Mouse (Mus musculus): ENCODE data around the gene Zcchc7. TPM values are rescaled to one million over a fixed set of nuclear protein-coding genes. Genes with fewer than 3 reads are reported as not detected.
A peak's percentile ranks its signal among the peaks of the same experiment; 100 is the strongest.

Zcchc7 gene
- polyA plus RNA-seq, 1 experiment from 2014 or later, result 24.7 TPM

- DNase-seq (ENCODE audit: extremely low spot score, low spot score), result no peak
- no peak overlapping the region for H3K27ac ChIP-seq
- H3K4me3 ChIP-seq, result no peak overlapping the region
- no peaks in the 10 kb centered on the region for H3K27me3 ChIP-seq (ENCODE audit: poor library complexity, severe bottlenecking)
- H3K9me3 ChIP-seq, result no peaks in the 10 kb centered on the region
- 89% methylated on average over 6 of the region's 6 CpGs for WGBS
- H3K4me1 ChIP-seq, result no peaks in the 10 kb centered on the region
- H3K36me3 ChIP-seq (replicated peaks), result peaks cover 13% of the 10 kb centered on the region
Measured at GRCm38 (mm10) chr4:44891344-44891743, 135.7 kb downstream of the Zcchc7 start.

GRCm38 (mm10) chr4:44905651-44906271, 150.1 kb downstream of the Zcchc7 start:
- WGBS, result 12% methylated on average over 11 of the region's 11 CpGs
- Histone ChIP-seq H3K4me1 (peaks cover 24% of the 10 kb centered on the region), H3K4me3 (peak overlapping the region; percentile 33), H3K36me3 (replicated peaks) (no peaks in the 10 kb centered on the region), H3K27me3 (ENCODE audit: poor library complexity, severe bottlenecking) (peaks cover 9% of the 10 kb centered on the region; the same call in 1 of the 2 replicates), H3K27ac (peak overlapping the region; percentile 44; the same call in 1 of the 2 replicates), H3K9me3 (no peaks in the 10 kb centered on the region)
- DNase-seq (ENCODE audit: extremely low spot score, low spot score), result peak; percentile 56

GRCm38 (mm10) chr4:44906399-44906798, 150.7 kb downstream of the Zcchc7 start:
- Histone ChIP-seq H3K4me1 (peaks cover 24% of the 10 kb centered on the region), H3K27me3 (ENCODE audit: poor library complexity, severe bottlenecking) (peaks cover 9% of the 10 kb centered on the region; the same call in 1 of the 2 replicates), H3K27ac (no peak overlapping the region), H3K4me3 (no peak overlapping the region), H3K36me3 (replicated peaks) (no peaks in the 10 kb centered on the region), H3K9me3 (no peaks in the 10 kb centered on the region)
- WGBS, result 72% methylated on average over 4 of the region's 4 CpGs
- no peak for DNase-seq (ENCODE audit: extremely low spot score, low spot score)

GRCm38 (mm10) chr4:44910065-44910464, 154.4 kb downstream of the Zcchc7 start:
- H3K36me3 ChIP-seq (replicated peaks), result no peaks in the 10 kb centered on the region
- peaks cover 16% of the 10 kb centered on the region for H3K4me1 ChIP-seq
- no peak overlapping the region for H3K27ac ChIP-seq
- no peaks in the 10 kb centered on the region for H3K9me3 ChIP-seq
- WGBS, result 63% methylated on average over 2 of the region's 2 CpGs
- peaks cover 9% of the 10 kb centered on the region; the same call in 1 of the 2 replicates for H3K27me3 ChIP-seq (ENCODE audit: poor library complexity, severe bottlenecking)
- no peak overlapping the region for H3K4me3 ChIP-seq
- no peak for DNase-seq (ENCODE audit: extremely low spot score, low spot score)

GRCm38 (mm10) chr4:44910857-44911256, 155.2 kb downstream of the Zcchc7 start:
- peaks cover 8% of the 10 kb centered on the region for H3K4me1 ChIP-seq
- no peak overlapping the region for H3K4me3 ChIP-seq
- H3K27ac ChIP-seq, result no peak overlapping the region
- no peak for DNase-seq (ENCODE audit: extremely low spot score, low spot score)
- WGBS, result 78% methylated on average over 2 of the region's 2 CpGs
- H3K9me3 ChIP-seq, result no peaks in the 10 kb centered on the region
- peaks cover 9% of the 10 kb centered on the region; the same call in 1 of the 2 replicates for H3K27me3 ChIP-seq (ENCODE audit: poor library complexity, severe bottlenecking)
- H3K36me3 ChIP-seq (replicated peaks), result no peaks in the 10 kb centered on the region

GRCm38 (mm10) chr4:44917312-44917848, 161.7 kb downstream of the Zcchc7 start:
- no peak overlapping the region for H3K4me3 ChIP-seq
- WGBS, result 47% methylated on average over 5 of the region's 5 CpGs
- H3K27me3 ChIP-seq (ENCODE audit: poor library complexity, severe bottlenecking), result no peaks in the 10 kb centered on the region
- no peak for DNase-seq (ENCODE audit: extremely low spot score, low spot score)
- H3K27ac ChIP-seq, result no peak overlapping the region
- peaks cover 13% of the 10 kb centered on the region for H3K4me1 ChIP-seq
- peaks cover 5% of the 10 kb centered on the region; the same call in 1 of the 2 replicates for H3K36me3 ChIP-seq (replicated peaks)
- no peaks in the 10 kb centered on the region for H3K9me3 ChIP-seq

- 66% methylated on average over 3 of the region's 3 CpGs for WGBS
Measured at GRCm38 (mm10) chr4:44917907-44918306, 162.2 kb downstream of the Zcchc7 start.

GRCm38 (mm10) chr4:44920831-44921230, 165.2 kb downstream of the Zcchc7 start:
- peaks cover 13% of the 10 kb centered on the region for H3K4me1 ChIP-seq
- no peak for DNase-seq (ENCODE audit: extremely low spot score, low spot score)
- peaks cover 5% of the 10 kb centered on the region; the same call in 1 of the 2 replicates for H3K36me3 ChIP-seq (replicated peaks)
- H3K27me3 ChIP-seq (ENCODE audit: poor library complexity, severe bottlenecking), result no peaks in the 10 kb centered on the region
- no peaks in the 10 kb centered on the region for H3K9me3 ChIP-seq
- no peak overlapping the region for H3K27ac ChIP-seq
- H3K4me3 ChIP-seq, result no peak overlapping the region
- 80% methylated on average over 5 of the region's 5 CpGs for WGBS

More at GRCm38 (mm10) chr4:44917907-44918306, 162.2 kb downstream of the Zcchc7 start:
- DNase-seq (ENCODE audit: extremely low spot score, low spot score), result no peak
- no peak overlapping the region for H3K27ac ChIP-seq
- H3K4me1 ChIP-seq, result peaks cover 13% of the 10 kb centered on the region
- H3K36me3 ChIP-seq (replicated peaks), result peaks cover 5% of the 10 kb centered on the region; the same call in 1 of the 2 replicates
- no peaks in the 10 kb centered on the region for H3K9me3 ChIP-seq
- H3K4me3 ChIP-seq, result no peak overlapping the region
- H3K27me3 ChIP-seq (ENCODE audit: poor library complexity, severe bottlenecking), result no peaks in the 10 kb centered on the region

GRCm38 (mm10) chr4:44922466-44923128, 166.9 kb downstream of the Zcchc7 start:
- no peak overlapping the region for H3K4me3 ChIP-seq
- DNase-seq (ENCODE audit: extremely low spot score, low spot score), result no peak
- H3K27ac ChIP-seq, result no peak overlapping the region
- WGBS, result 94% methylated on average over 7 of the region's 7 CpGs
- H3K36me3 ChIP-seq (replicated peaks), result peaks cover 13% of the 10 kb centered on the region
- no peaks in the 10 kb centered on the region for H3K9me3 ChIP-seq
- peaks cover 7% of the 10 kb centered on the region for H3K4me1 ChIP-seq
- H3K27me3 ChIP-seq (ENCODE audit: poor library complexity, severe bottlenecking), result no peaks in the 10 kb centered on the region

- Histone ChIP-seq H3K9me3 (no peaks in the 10 kb centered on the region), H3K27me3 (ENCODE audit: poor library complexity, severe bottlenecking) (no peaks in the 10 kb centered on the region), H3K4me1 (peaks cover 2% of the 10 kb centered on the region), H3K36me3 (replicated peaks) (peaks cover 13% of the 10 kb centered on the region), H3K4me3 (no peak overlapping the region), H3K27ac (no peak overlapping the region)
- WGBS, result 92% methylated on average over 5 of the region's 5 CpGs
- DNase-seq (ENCODE audit: extremely low spot score, low spot score), result no peak
Measured at GRCm38 (mm10) chr4:44923129-44923481, 167.4 kb downstream of the Zcchc7 start.

GRCm38 (mm10) chr4:44927934-44928333, 172.3 kb downstream of the Zcchc7 start:
- 84% methylated on average over 2 of the region's 2 CpGs for WGBS
- peaks cover 48% of the 10 kb centered on the region for H3K36me3 ChIP-seq (replicated peaks)
- no peak for DNase-seq (ENCODE audit: extremely low spot score, low spot score)

GRCm38 (mm10) chr4:44928790-44929189, 173.1 kb downstream of the Zcchc7 start:
- H3K4me1 ChIP-seq, result no peaks in the 10 kb centered on the region
- 86% methylated on average over 3 of the region's 3 CpGs for WGBS
- H3K4me3 ChIP-seq, result no peak overlapping the region
- no peak overlapping the region for H3K27ac ChIP-seq
- H3K9me3 ChIP-seq, result no peaks in the 10 kb centered on the region
- DNase-seq (ENCODE audit: extremely low spot score, low spot score), result no peak
- H3K27me3 ChIP-seq (ENCODE audit: poor library complexity, severe bottlenecking), result no peaks in the 10 kb centered on the region
- H3K36me3 ChIP-seq (replicated peaks), result peaks cover 56% of the 10 kb centered on the region

More at GRCm38 (mm10) chr4:44927934-44928333, 172.3 kb downstream of the Zcchc7 start:
- Histone ChIP-seq H3K4me1 (no peaks in the 10 kb centered on the region), H3K27me3 (ENCODE audit: poor library complexity, severe bottlenecking) (no peaks in the 10 kb centered on the region), H3K4me3 (no peak overlapping the region), H3K9me3 (no peaks in the 10 kb centered on the region), H3K27ac (no peak overlapping the region)

GRCm38 (mm10) chr4:44930406-44930805, 174.7 kb downstream of the Zcchc7 start:
- no peak overlapping the region for H3K27ac ChIP-seq
- H3K27me3 ChIP-seq (ENCODE audit: poor library complexity, severe bottlenecking), result no peaks in the 10 kb centered on the region
- no peak for DNase-seq (ENCODE audit: extremely low spot score, low spot score)
- H3K9me3 ChIP-seq, result no peaks in the 10 kb centered on the region
- WGBS, result 94% methylated on average over 7 of the region's 7 CpGs
- peaks cover 59% of the 10 kb centered on the region for H3K36me3 ChIP-seq (replicated peaks)
- no peak overlapping the region for H3K4me3 ChIP-seq
- H3K4me1 ChIP-seq, result no peaks in the 10 kb centered on the region
